Mouse (Mus musculus) left cerebral cortex, adult 2 months (tissue): ENCODE data around the gene Patj. TPM values are rescaled to one million over a fixed set of nuclear protein-coding genes. Genes with fewer than 3 reads are reported as not detected.
"Not testable (repeated sequence)": the region's sequence is repeated elsewhere in the genome, so short reads cannot be mapped to it uniquely, and the experiment has no call there.

Experiments
- DNase-seq, 2 experiments: peaks; one replicate each; pipeline ENCODE4 v3.0.0; 2021 to 2022; ENCODE audit warnings: low spot score in 2 of 2, mixed read lengths in 1 of 2; ENCODE audit errors: extremely low spot score in 1 of 2
- H3K27ac ChIP-seq: fragments of 200-600 bp; 2 replicates; pipeline ENCODE4 v1.8.1; 2022
- H3K4me3 ChIP-seq: fragments of 200-600 bp; 2 replicates; pipeline ENCODE4 v1.8.1; 2022
- CTCF ChIP-seq: fragments of 200-600 bp; IDR thresholded peaks from 2 replicates; pipeline ENCODE4 v1.8.1; 2022; ENCODE audit warnings: antibody characterized with exemption, mild to moderate bottlenecking, moderate library complexity
- intact Hi-C: fragments of 180-260 bp; cut with DNase I; formaldehyde crosslinking; loops from one replicate; pipeline ENCODE4 v1.15.1; 2025
- total RNA-seq, 2 experiments: library from RNA; stranded (reverse); gene quantifications; 2 replicates each; pipeline ENCODE4 v1.2.3; 2021

The Patj gene
- total RNA-seq, 2 experiments from 2014 or later: 16.0 to 17.5 TPM

GRCm38 (mm10) chr4:98404412-98404811, 8.8 kb downstream of the Patj start:
- no peak overlapping the region for H3K27ac ChIP-seq
- TF ChIP-seq CTCF: no peak
- no peak overlapping the region for H3K4me3 ChIP-seq
- DNase-seq: no peak
- intact Hi-C loops: loop anchor here (10.0 kb wide), 1 partner anchor 300 kb away; no protein-coding TSS in a partner anchor

GRCm38 (mm10) chr4:98408455-98408854, 12.9 kb downstream of the Patj start:
- no peak for DNase-seq
- intact Hi-C loops: loop anchor here (10.0 kb wide), 1 partner anchor 296 kb away; no protein-coding TSS in a partner anchor
- H3K4me3 ChIP-seq: no peak overlapping the region
- TF ChIP-seq CTCF: no peak
- no peak overlapping the region for H3K27ac ChIP-seq

GRCm38 (mm10) chr4:98415150-98415549, 19.6 kb downstream of the Patj start:
- DNase-seq, intact Hi-C loops, H3K27ac ChIP-seq, H3K4me3 ChIP-seq: not testable (repeated sequence)

GRCm38 (mm10) chr4:98428371-98428770, 32.8 kb downstream of the Patj start:
- H3K4me3 ChIP-seq: no peak overlapping the region
- intact Hi-C loops: no loop called here
- no peak for TF ChIP-seq CTCF
- H3K27ac ChIP-seq: no peak overlapping the region
- no peak for DNase-seq

GRCm38 (mm10) chr4:98435641-98436457, 40.3 kb downstream of the Patj start:
- H3K4me3 ChIP-seq: no peak overlapping the region
- no peak for DNase-seq
- no peak overlapping the region for H3K27ac ChIP-seq
- intact Hi-C loops: no loop called here
- no peak for TF ChIP-seq CTCF

- Histone ChIP-seq H3K27ac (no peak overlapping the region), H3K4me3 (peak overlapping the region; percentile 33)
- intact Hi-C loops: no loop called here
- no peak for TF ChIP-seq CTCF
- no peak for DNase-seq
Observed at GRCm38 (mm10) chr4:98436664-98437363, 41.2 kb downstream of the Patj start.

GRCm38 (mm10) chr4:98439261-98440005, 43.8 kb downstream of the Patj start:
- no peak for DNase-seq
- intact Hi-C loops: loop anchor here (5.0 to 10.0 kb wide), 4 partner anchors 687 to 1735 kb away; no protein-coding TSS in a partner anchor
- no peak overlapping the region for H3K27ac ChIP-seq
- H3K4me3 ChIP-seq: no peak overlapping the region
- no peak for TF ChIP-seq CTCF

- intact Hi-C loops: loop anchor here (5.0 to 10.0 kb wide), 4 partner anchors 689 to 1736 kb away; no protein-coding TSS in a partner anchor
Observed at GRCm38 (mm10) chr4:98441248-98441647, 45.7 kb downstream of the Patj start.

GRCm38 (mm10) chr4:98444437-98445139, 49.0 kb downstream of the Patj start:
- Histone ChIP-seq H3K4me3 (no peak overlapping the region), H3K27ac (no peak overlapping the region)
- peak; percentile 65 for TF ChIP-seq CTCF
- intact Hi-C loops: loop anchor here (5.0 to 10.0 kb wide), 4 partner anchors 692 to 1740 kb away; no protein-coding TSS in a partner anchor
- peak; percentile 37 to 48 for DNase-seq

More at GRCm38 (mm10) chr4:98441248-98441647, 45.7 kb downstream of the Patj start:
- no peak for DNase-seq
- H3K4me3 ChIP-seq: no peak overlapping the region
- H3K27ac ChIP-seq: no peak overlapping the region
- no peak for TF ChIP-seq CTCF

GRCm38 (mm10) chr4:98449564-98450263, 54.1 kb downstream of the Patj start:
- no peak for DNase-seq
- no peak for TF ChIP-seq CTCF
- Histone ChIP-seq H3K27ac (no peak overlapping the region), H3K4me3 (no peak overlapping the region)
- intact Hi-C loops: loop anchor here (10.0 kb wide), 2 partner anchors 1415 to 1745 kb away; no protein-coding TSS in a partner anchor
